Mouse (Mus musculus) ES-Bruce4 (cell line): ENCODE results near the gene Plekhn1. TPM values are rescaled to one million over a fixed set of nuclear protein-coding genes. Genes with fewer than 3 reads are reported as not detected.

Experiments used
- H3K27ac ChIP-seq: 2 replicates; pipeline ENCODE4 v1.5.1; 2012; ENCODE audit warnings: low read length, inconsistent platforms; ENCODE audit not compliant: insufficient read depth
- H3K27me3 ChIP-seq: 2 replicates; pipeline ENCODE4 v1.6.1; 2012; ENCODE audit warnings: mild to moderate bottlenecking, low read length, inconsistent platforms; ENCODE audit not compliant: control insufficient read depth, poor library complexity, insufficient read depth, severe bottlenecking
- H3K36me3 ChIP-seq: 2 replicates; pipeline ENCODE4 v1.6.1; 2012; ENCODE audit warnings: inconsistent platforms, mild to moderate bottlenecking, low read length, moderate library complexity; ENCODE audit not compliant: control insufficient read depth, poor library complexity, insufficient read depth, severe bottlenecking
- H3K4me1 ChIP-seq: one replicate; pipeline ENCODE4 v1.8.1; 2011; ENCODE audit warnings: low read length; ENCODE audit not compliant: control insufficient read depth, insufficient read depth
- H3K4me3 ChIP-seq: 2 replicates; pipeline ENCODE4 v1.5.1; 2011; ENCODE audit warnings: low read depth, mild to moderate bottlenecking, low read length
- H3K9ac ChIP-seq: 2 replicates; pipeline ENCODE4 v1.6.1; 2012; ENCODE audit warnings: low read depth, mild to moderate bottlenecking, inconsistent platforms; ENCODE audit not compliant: poor library complexity, severe bottlenecking
- H3K9me3 ChIP-seq: replicated peaks from 2 replicates; pipeline ENCODE4 v1.6.1; 2012; ENCODE audit warnings: mild to moderate bottlenecking, low read length, inconsistent platforms; ENCODE audit not compliant: control insufficient read depth, poor library complexity, insufficient read depth, severe bottlenecking
- CTCF ChIP-seq: IDR thresholded peaks from one replicate; pipeline ENCODE4 v1.8.1; 2011; ENCODE audit warnings: low read depth, low read length
- EP300 ChIP-seq: IDR thresholded peaks from 2 replicates; pipeline ENCODE4 v1.6.1; 2011; ENCODE audit warnings: low read depth, low read length; ENCODE audit not compliant: insufficient read depth
- POLR2A ChIP-seq: IDR thresholded peaks from one replicate; pipeline ENCODE4 v1.8.1; 2011; ENCODE audit warnings: low read length; ENCODE audit not compliant: insufficient read depth
- polyA plus RNA-seq: library from polyadenylated mRNA; stranded (reverse); fragments of >200 nt; gene quantifications from 2 replicates; pipeline ENCODE4 v1.2.4, GENCODE M21; 2011; ENCODE audit warnings: low read depth; ENCODE audit not compliant: missing spikeins, insufficient read depth, insufficient read length

Gene Plekhn1
- polyA plus RNA-seq, 1 experiment, result 19.1 TPM

- H3K4me3 ChIP-seq, result peak overlapping the region; percentile 93
- no peak for TF ChIP-seq POLR2A
- TF ChIP-seq CTCF, result no peak
- TF ChIP-seq EP300, result peak; percentile 71; the same call in 1 of the 2 replicates
- H3K27me3 ChIP-seq, result no peaks in the 10 kb centered on the region
- H3K9me3 ChIP-seq, result no peaks in the 10 kb centered on the region
- no peak overlapping the region for H3K27ac ChIP-seq
- peaks cover 10% of the 10 kb centered on the region; the same call in 1 of the 2 replicates for H3K36me3 ChIP-seq
- peaks cover 14% of the 10 kb centered on the region for H3K4me1 ChIP-seq
- H3K9ac ChIP-seq, result peak overlapping the region; percentile 84
These were observed 38.5 kb downstream of the Plekhn1 start for GRCm38 (mm10) chr4:156195927-156196870.

GRCm38 (mm10) chr4:156194346-156194745 is 40.3 kb downstream of the Plekhn1 start:
- Histone ChIP-seq H3K27me3 (no peaks in the 10 kb centered on the region), H3K4me3 (no peak overlapping the region), H3K9me3 (no peaks in the 10 kb centered on the region), H3K4me1 (peaks cover 29% of the 10 kb centered on the region), H3K9ac (no peak overlapping the region), H3K36me3 (peaks cover 16% of the 10 kb centered on the region), H3K27ac (peak overlapping the region; percentile 63)
- no peak for TF ChIP-seq POLR2A
- TF ChIP-seq EP300, result no peak
- no peak for TF ChIP-seq CTCF

GRCm38 (mm10) chr4:156193906-156194305 is 40.8 kb downstream of the Plekhn1 start:
- H3K27ac ChIP-seq, result peak overlapping the region; percentile 63
- H3K9me3 ChIP-seq, result no peaks in the 10 kb centered on the region
- H3K27me3 ChIP-seq, result no peaks in the 10 kb centered on the region
- peaks cover 29% of the 10 kb centered on the region for H3K4me1 ChIP-seq
- H3K4me3 ChIP-seq, result no peak overlapping the region
- peaks cover 16% of the 10 kb centered on the region for H3K36me3 ChIP-seq
- H3K9ac ChIP-seq, result no peak overlapping the region
- TF ChIP-seq CTCF (no peak), EP300 (no peak), POLR2A (no peak)

DNA sequence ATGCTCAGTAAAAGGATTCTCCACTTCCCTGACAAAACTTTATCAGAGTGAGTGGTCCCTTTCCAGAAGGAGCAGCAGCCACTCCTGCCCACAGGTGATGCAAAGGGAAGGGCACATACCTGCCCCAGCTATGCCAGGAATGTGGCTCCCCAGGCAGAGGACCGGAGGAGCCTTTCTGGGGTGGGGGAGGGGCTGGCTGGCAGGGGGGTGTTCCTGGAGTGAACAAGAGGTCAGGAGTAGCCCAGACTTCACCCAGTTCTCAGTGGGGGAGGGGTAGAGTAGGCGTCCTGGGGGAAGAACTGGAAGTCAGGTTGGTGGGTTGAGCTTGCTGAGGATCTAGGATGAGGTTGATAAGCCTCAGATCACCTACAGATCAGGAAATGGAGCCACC is 41.5 kb downstream of the Plekhn1 start:
- Histone ChIP-seq H3K9ac (peak overlapping the region; percentile 1; the same call in 1 of the 2 replicates), H3K4me1 (peaks cover 29% of the 10 kb centered on the region), H3K4me3 (no peak overlapping the region), H3K27ac (peak overlapping the region; percentile 90), H3K9me3 (no peaks in the 10 kb centered on the region), H3K27me3 (no peaks in the 10 kb centered on the region), H3K36me3 (peaks cover 16% of the 10 kb centered on the region)
- TF ChIP-seq POLR2A (no peak), CTCF (no peak), EP300 (peak; percentile 98)

DNA sequence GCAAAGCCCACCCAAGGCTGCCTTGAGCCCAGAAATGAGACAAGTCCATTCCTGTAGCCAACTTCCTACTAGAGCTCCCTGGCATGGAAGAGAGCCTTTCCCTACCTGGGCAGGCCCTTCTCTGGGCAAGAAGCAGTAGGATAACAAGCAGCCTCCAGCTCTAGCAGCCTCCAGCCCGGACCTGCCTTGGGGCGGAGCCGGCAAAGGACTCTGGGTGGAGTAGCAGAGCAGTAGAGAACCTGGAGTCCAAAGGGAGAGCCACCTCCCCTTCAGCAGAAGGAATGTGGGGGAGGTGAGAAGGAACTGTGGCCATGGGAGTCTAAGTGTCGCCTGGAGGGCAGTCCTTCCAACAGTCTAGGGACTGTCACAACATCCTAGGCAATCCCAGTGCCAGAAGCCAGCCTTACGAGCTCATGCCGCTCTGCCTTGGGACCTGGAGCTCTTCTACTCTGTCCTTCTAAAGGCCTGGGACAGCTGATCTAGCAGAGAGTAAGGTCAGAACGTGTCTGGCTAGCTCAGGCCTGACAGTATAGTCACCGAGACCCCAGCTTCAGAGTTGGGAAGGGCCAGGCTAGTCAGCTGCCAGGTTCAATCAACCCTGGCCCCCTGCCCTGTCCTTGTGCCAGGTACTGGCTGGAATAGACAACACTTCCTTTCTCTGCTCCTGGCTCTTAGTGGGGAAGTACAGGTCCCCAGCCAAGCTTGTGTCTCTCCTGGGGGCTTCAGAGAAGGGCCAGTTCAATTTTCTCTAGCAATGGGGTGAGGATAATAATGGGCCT is 42.0 kb downstream of the Plekhn1 start:
- Histone ChIP-seq H3K4me1 (peaks cover 29% of the 10 kb centered on the region), H3K4me3 (peak overlapping the region; percentile 10; the same call in 1 of the 2 replicates), H3K9ac (peak overlapping the region; percentile 3)

More for the DNA sequence above, 42.0 kb downstream of the Plekhn1 start:
- TF ChIP-seq CTCF (no peak), EP300 (peak; percentile 91)
- no peaks in the 10 kb centered on the region for H3K9me3 ChIP-seq
- H3K27me3 ChIP-seq, result no peaks in the 10 kb centered on the region
- H3K36me3 ChIP-seq, result peaks cover 16% of the 10 kb centered on the region
- peak overlapping the region; percentile 90 for H3K27ac ChIP-seq
